Mouse (Mus musculus): ENCODE measurements around the gene Plod1. TPM values are rescaled to one million over a fixed set of nuclear protein-coding genes. Genes with fewer than 3 reads are reported as not detected.

Gene Plod1
- total RNA-seq, 1 experiment from 2014 or later, result 15.7 TPM

DNA sequence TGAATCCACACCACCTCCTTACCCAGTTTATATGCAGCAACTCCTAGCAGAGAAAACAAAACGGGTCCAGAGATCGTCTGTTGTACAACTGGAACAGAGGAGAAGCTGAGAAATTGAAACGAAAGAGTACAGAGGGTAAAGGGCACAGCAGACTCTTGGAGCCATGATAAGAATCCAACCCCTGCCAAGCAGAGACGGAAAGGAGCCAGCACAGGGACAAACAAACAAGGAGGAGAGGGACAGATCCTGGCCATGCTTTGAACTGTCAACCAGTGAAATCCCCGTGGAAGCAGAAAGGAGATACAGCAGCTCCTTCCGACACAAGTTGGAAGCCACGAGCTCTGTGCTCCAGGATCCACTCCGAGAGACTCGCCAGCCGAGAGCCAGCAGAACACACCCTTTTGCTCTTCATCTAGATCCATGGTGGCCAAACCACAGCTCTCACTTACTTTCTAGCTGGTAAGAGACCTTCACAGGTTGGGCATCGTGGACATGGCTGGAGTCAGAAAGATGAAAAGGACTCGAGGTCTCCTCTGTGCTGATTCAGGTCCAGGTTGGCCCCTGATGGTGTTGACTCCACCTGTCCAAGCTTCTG, 33.6 kb downstream of the Plod1 start:
- ATAC-seq (ENCODE audit: extremely low read depth, insufficient number of reproducible peaks, low FRiP score, poor library complexity, severe bottlenecking), result no peak

DNA sequence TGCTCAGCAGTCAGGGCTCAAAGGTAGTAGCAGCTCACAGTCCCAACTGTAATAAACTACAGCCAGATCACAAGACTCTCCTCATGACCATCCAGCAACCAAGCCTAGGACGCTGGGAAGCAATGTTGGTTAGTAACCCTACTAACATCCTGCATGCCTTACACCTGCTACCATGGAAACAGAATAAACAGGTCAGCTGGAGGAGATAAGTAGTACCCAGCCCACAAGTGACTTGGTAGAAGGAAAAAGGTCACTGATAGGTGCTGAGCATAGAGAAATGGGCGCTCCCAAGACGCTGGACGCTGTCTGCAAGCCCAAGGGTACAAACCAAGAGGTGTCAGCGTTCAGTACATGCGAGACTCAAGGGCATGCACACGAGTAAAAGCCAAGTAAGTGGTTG, 36.1 kb downstream of the Plod1 start:
- ATAC-seq (ENCODE audit: extremely low read depth, insufficient number of reproducible peaks, low FRiP score, poor library complexity, severe bottlenecking), result no peak

DNA sequence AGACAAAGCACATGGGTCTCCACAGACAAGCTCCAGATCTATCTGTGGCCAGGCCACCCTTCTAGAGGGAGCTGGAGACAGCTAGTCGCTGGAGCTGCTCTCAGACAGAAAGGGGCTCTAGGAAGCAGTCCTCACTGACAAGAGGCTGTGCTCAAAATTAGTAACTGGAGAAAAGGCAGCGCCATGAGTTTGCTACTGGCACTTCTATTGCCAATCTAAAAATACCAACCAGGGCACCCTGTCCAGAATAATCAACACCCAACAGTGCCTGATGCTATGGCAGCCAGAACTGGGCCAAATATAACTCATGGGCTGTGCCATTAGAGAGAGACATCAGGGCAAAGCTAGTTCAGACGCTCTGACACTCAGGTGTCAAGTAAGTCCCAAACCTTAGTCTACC, 39.2 kb downstream of the Plod1 start:
- ATAC-seq (ENCODE audit: extremely low read depth, insufficient number of reproducible peaks, low FRiP score, poor library complexity, severe bottlenecking), result no peak

DNA sequence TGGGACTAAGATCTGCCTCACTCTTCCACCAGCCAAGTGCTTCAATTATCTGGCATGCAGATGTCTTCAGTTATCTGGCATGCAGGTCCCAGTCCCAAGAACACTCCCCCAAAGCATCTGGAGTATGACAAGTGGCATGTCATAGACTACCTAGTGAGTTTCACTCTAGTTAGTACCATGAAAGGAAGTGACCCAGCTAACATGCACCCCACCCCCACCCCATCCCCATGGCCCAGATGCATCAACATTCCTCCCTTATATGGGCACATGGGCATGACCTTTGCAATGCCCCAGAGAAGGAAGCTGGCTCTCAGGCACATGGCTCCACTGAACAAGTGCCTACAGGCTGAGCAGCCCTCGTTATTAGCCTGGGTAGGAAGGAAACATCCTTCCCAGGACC, 40.2 kb downstream of the Plod1 start:
- no peak for ATAC-seq (ENCODE audit: extremely low read depth, insufficient number of reproducible peaks, low FRiP score, poor library complexity, severe bottlenecking)

DNA sequence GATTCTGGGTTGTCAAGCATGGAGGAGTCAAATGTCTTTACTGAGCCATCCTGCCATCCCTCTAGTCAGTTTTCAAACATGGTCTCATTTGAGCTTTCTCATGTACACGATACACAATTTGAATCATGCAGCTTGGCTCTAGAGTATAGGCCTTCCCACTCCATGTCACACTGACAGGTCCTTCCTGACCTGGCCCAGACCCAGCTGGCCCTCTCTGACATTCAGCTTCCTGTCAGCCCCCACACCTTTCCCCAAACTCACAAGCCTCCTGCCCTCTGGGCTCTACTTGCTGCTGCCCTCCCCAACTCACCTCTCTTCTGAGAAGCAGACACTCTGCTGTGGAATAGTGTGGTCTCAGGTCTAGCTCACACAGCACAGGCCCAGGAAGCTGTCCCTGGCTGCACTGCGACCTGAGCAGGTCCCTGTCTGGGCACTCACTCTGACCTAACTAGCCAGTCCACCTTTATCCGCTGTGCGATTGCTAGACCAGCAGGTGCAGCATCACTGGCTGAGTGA, 40.7 kb downstream of the Plod1 start:
- no peak for ATAC-seq (ENCODE audit: extremely low read depth, insufficient number of reproducible peaks, low FRiP score, poor library complexity, severe bottlenecking)

DNA sequence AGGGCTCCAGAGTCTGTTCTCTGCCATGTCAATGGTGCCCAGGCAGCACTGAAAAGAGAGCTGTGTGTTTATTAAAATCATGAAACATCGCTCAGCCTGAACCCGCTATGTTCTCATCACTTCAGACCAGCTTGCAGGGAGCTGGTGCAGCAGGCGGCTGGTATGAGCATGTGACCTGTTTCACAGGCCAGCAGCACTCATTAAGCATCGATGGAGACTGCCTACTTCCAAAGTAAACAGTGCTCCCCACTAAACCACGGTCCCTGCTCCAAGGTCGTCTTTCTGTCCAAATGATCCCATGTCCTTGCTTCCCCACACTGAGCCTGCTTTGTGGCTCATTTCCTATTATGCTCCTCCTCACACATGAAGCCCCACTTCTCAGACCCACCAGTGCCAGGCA, 46.2 kb downstream of the Plod1 start:
- no peak for ATAC-seq (ENCODE audit: extremely low read depth, insufficient number of reproducible peaks, low FRiP score, poor library complexity, severe bottlenecking)

DNA sequence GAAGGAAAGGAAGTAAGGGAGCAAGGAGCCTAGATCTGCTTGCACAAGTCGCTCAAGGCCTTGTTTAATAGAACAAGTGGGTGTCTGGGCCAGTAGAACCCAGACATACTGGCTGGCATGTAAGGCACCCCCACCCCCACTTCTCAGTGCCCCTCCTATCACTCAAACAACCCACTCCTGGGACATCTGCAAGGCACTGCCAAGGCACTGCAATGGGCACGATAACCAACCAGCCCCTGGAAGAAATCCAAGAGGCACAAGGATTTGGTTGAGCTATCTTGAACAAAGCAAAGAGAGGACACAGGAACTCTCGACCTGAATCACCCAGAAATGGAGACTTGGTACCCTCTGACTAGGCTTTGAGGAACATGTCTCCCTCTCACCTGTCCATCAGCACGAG, 48.3 kb downstream of the Plod1 start:
- ATAC-seq (ENCODE audit: extremely low read depth, insufficient number of reproducible peaks, low FRiP score, poor library complexity, severe bottlenecking), result no peak

DNA sequence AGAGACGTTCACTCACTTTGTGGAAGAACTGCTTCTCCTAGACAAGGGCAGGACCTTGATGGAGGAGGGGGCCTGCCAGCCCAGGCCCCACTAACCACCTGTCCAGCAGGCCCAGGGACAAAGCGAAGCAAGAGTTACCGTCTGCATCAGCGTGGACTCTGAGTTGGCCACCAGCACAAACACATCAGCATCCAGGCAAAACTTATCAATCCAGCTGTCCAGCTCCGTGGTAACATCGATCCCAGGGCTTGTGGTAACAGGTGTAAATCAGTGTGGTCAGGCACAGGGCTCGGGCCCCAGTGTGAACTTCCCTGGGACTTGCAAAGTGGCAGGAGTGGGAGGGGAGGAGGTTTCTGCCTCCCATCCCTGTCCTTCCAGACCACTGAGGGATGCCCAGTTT, 49.3 kb downstream of the Plod1 start:
- ATAC-seq (ENCODE audit: extremely low read depth, insufficient number of reproducible peaks, low FRiP score, poor library complexity, severe bottlenecking), result no peak

DNA sequence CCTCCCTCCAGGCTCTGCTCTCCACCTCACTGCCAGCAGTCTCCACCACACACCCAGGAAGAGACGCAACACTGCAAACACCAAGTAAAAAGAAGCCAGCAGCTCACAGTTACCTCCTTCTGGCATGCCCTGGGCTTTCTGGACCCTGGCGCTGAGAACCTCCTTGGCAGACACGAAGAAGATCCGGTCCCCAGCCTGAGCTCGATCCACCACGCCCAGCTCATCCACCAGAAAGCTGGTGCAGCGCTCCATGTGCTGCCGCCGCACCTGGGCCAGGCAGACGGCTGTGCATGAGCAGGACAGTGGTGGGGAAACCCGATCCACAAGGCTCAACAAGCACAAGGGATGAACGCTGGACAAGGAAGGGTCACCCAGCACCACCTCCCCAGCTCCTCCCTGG, 50.4 kb downstream of the Plod1 start:
- no peak for ATAC-seq (ENCODE audit: extremely low read depth, insufficient number of reproducible peaks, low FRiP score, poor library complexity, severe bottlenecking)

DNA sequence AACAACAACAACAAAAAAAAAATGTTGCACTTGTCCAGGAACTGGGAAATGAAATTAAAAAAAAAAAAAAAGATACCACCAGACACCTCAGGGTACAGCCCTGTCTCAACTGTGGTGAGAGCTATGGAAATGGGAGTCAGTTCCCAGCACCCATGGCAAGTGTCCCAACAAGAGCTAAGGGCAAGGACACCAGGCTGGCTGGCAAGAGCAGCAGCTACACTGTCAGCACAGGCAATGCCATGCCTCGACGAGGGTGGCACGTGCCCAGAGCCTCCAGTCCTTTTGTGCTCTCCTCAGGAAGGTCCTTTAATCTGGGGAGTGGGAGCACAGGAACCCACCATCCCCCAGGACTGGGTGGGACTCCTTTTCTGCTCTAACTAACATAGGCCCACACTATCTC, 52.4 kb downstream of the Plod1 start:
- ATAC-seq (ENCODE audit: extremely low read depth, insufficient number of reproducible peaks, low FRiP score, poor library complexity, severe bottlenecking), result no peak

DNA sequence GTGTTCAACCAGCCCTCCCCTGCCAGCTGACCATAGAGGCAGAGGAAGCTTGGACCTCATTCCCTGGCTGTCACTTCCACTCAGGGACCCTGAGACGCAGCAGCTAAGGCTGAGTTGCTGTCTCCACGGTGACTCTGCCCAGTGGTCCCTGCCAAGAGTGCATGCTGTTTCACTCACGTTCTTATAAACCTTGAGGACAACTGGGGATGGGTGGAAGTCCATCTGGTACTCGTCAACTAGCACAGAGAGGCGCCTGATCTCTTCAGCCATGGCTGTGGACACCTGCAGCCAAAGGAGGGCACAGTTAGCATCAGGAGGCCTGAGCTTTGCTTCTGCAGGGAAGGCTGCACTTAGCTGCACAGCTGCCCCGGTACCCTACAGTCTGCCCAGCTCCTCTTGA, 53.5 kb downstream of the Plod1 start:
- ATAC-seq (ENCODE audit: extremely low read depth, insufficient number of reproducible peaks, low FRiP score, poor library complexity, severe bottlenecking), result no peak

DNA sequence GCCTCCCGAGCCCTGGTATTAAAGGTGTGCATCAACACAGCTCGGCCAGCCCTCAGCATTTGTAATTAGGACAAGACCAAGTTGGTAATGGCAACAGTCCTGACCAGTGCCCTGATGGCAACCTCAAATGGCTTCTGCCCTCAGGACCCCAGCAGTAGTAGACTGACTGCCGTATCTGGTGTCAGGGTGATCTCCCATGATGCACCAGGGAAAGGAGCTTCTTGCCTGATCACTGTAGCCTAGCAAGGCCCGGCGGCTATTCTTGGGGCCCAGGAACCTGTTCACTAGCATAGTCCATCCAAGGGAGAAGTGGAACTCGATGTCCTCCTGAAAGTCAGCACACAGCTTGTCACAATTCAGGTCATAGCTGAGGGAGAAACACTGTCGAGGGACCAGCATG, 54.8 kb downstream of the Plod1 start:
- no peak for ATAC-seq (ENCODE audit: extremely low read depth, insufficient number of reproducible peaks, low FRiP score, poor library complexity, severe bottlenecking)

DNA sequence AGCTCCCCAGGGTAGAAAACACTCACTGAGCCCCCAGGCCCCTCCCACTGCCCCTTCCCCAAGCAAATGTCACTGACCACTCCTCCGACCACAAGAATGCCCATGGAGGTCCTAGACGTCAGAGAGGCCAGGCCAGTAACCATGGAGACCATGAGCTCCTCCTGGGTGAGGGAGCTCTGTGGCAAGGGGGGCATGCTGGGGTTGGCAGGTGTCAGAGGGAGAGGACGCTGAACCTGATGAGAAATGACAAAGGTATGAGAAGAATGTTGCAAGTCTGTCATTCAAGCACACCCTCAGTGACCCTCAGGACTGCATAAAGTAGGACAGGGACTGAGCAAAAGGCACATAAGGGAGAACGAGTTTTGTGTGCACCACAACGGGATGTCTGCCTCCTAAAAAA, 56.7 kb downstream of the Plod1 start:
- no peak for ATAC-seq (ENCODE audit: extremely low read depth, insufficient number of reproducible peaks, low FRiP score, poor library complexity, severe bottlenecking)

DNA sequence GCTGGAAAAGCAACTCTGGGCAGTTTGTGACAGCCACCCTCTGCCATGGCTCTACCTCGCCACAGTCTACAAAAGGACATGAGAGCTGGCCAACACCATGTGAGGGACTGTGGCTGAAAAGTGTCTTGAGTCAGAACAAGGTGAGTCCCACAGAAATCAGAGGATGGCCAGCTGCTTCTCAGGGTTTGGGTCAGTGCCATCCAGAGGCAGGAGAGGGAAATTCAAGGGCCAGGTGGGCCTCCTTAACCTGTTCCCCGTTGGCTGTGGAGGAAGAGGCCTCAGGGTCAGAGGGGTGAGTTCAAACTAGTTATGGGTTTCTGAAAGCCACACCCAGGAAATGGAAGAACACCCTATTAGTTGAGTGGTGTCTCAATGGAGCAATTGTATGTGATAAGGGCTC, 57.1 kb downstream of the Plod1 start:
- ATAC-seq (ENCODE audit: extremely low read depth, insufficient number of reproducible peaks, low FRiP score, poor library complexity, severe bottlenecking), result no peak

DNA sequence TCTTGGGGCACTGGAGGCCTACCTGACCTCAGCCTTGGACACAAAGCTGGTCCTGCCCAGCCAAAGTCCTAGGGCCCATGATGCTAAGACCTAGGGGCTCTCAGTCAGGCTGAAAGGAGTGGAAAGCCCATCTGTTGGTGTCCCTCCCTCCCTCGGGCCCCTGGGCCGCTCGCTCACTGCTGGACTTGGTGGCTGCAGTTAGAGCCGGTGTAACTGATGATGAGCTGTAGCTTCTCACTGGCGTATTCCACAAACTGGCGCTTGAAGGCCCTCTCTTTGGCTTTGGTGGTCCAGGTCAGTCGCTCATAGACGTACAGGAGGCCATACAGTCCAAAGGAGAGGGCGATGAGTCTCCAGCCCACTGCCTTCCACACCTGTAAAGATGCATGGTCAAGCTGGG, 58.0 kb downstream of the Plod1 start:
- ATAC-seq (ENCODE audit: extremely low read depth, insufficient number of reproducible peaks, low FRiP score, poor library complexity, severe bottlenecking), result no peak

DNA sequence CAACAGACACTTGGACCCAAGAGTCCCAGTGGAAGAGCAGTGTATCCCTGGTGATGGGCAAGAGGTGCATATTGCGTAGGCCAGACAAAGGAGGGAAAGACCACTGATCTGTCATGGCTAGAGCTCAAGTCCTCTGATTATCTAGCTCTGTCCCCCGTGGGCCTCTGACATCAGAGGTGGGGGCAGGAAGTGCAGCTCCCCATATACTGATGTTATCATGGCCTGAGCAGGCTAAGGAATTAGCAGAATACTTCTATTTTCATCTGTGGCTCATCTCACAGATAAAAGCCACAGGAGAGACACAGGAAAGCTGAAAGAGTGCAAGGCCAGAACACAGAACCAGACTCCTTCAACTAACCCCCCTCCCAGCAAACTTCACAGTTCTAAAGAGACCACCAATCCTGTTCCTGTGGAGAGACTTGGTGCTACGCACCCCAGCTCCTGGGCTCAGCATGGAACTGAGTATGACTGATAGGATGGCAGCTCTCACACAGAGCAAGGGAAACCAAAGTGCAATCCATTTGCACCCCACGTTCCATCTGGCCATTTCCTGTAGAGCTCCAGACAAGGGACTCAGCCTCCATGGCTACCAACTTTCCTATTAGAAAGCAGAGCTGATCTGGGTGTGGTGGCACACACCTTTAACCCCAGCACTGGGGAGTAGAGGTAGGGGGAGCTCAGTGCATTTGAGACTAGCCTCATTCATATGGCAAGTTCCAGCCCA, 60.6 kb downstream of the Plod1 start:
- no peak for ATAC-seq (ENCODE audit: extremely low read depth, insufficient number of reproducible peaks, low FRiP score, poor library complexity, severe bottlenecking)

DNA sequence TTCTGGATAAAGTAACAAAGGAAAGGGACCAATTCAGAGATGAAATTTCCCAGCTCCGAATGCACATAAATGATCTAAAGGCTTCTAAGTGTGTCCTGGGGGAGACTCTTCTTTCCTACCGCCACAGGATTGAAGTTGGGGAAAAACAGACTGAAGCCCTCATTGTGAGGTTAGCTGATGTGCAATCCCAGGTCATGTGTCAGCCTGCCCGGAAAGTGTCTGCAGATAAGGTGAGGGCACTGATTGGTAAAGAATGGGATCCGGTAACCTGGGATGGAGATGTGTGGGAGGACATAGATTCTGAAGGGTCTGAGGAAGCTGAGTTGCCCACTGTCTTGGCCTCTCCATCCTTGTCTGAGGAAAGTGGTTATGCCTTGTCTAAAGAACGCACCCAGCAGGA, 67.3 kb downstream of the Plod1 start:
- no peak for ATAC-seq (ENCODE audit: extremely low read depth, insufficient number of reproducible peaks, low FRiP score, poor library complexity, severe bottlenecking)

DNA sequence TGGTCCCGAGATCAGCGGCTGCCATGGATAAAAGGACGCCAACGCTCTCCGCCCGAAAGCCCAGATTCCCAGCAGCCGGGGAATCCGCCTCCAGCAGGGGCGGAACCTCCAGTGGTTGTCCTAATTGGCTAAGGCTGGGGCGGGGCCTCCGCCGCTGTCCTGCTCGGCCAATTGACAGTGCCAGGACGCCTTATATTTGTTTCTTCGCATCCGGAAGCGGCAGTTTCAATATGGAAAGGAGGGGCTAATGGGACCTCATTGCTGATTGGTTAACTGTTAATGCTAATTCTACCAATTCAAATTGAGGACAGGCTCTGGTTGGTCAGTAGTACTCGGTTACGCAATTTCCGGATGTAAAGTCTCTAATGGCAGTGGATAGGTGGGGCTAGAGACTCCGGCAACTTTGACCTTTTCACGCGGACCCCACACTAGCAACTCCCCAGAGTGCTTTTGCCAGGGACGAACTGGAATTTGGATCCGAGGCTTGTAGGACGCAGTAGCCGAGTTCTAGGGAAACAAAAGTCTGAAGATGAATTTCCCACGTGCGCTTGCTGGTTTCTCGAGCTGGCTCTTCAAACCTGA, 68.0 kb downstream of the Plod1 start, which contains the start of the genes Miip and Fv1:
Gene Miip, minus strand, starts transcription at position 367 of the 582 bp plus-strand sequence.
Gene Fv1, plus strand, starts transcription at position 530 of the 582 bp plus-strand sequence.
- peak; percentile 98 for ATAC-seq (ENCODE audit: extremely low read depth, insufficient number of reproducible peaks, low FRiP score, poor library complexity, severe bottlenecking)

DNA sequence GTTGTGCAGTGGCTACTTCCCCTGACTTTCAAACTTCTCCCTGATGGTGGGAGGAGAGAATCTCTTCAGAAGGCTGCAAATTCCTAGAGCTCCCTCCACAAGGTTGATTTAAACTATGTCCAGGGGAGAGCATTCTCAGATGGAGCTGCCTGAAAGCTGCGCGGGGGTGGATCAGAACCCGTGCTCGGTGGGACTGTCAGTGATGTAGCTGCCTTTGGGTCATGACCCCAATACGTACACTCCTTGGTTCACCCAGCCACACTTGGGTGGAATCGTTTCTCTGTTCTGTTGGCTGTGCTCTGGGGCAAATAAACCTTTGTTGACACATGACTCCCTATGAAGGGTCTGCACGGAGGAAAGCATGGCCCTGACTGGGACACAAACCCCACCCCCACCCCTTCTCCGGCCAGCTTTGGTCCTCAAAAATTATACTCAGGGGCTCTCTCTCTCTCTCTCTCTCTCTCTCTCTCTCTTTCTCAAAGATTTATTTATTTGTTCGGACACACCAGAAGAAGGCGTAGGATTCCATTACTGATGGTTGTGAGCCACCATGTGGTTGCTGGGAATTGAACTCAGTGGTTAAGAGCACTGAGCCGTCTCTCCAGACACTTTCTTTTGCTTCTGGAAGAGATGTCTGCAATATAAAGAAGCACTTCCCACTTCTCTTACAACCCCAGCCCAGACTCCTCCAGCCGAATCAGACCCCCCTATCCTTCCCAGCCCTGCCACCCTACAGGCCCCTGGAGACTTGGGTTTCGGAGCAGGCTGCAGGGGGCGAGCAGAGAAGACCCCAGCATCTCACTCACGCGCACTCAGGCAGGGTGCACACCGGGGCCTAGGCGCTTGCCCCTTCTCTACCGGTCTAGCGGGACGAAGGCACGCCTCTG, 68.8 kb downstream of the Plod1 start:
- no peak for ATAC-seq (ENCODE audit: extremely low read depth, insufficient number of reproducible peaks, low FRiP score, poor library complexity, severe bottlenecking)

Data from neutrophil, adult 5-6 weeks (primary cell).